Mouse (Mus musculus): ENCODE data around the gene Gpatch2. TPM values are rescaled to one million over a fixed set of nuclear protein-coding genes. Genes with fewer than 3 reads are reported as not detected.

The Gpatch2 gene
- polyA plus RNA-seq (2015; fragmentation: Nextera tagmentation; extraction: Ambion mirVana): 16.0 and 16.5 TPM in 2 replicates

- Histone ChIP-seq H3K36me3 (no peaks in the 10 kb centered on the region), H3K9me3 (no peaks in the 10 kb centered on the region), H3K27me3 (no peaks in the 10 kb centered on the region), H3K4me2 (peak within 1 kb of the TSS; percentile 68), H3K9ac (peak within 1 kb of the TSS; percentile 81), H3K4me3 (peak within 1 kb of the TSS; percentile 94), H3K4me1 (no peaks in the 10 kb centered on the region), H3K27ac (peak within 1 kb of the TSS; percentile 78)
- WGBS: under 1% methylated on average over 58 of the region's 58 CpGs
- ATAC-seq (ENCODE audit: insufficient number of reproducible peaks, low FRiP score, low TSS enrichment, low read depth): peak; percentile 76; the same call in 1 of the 2 replicates
These were observed at the start of gene Gpatch2, which contains the start of gene Spata17 for GRCm38 (mm10) chr1:187215181-187216116. Gene Gpatch2 (plus strand): TSS chr1:187215508. Gene Spata17 (minus strand): TSS chr1:187215465.

- Histone ChIP-seq H3K4me1 (no peaks in the 10 kb centered on the region), H3K9me3 (no peaks in the 10 kb centered on the region), H3K4me2 (no peak overlapping the region), H3K9ac (no peak overlapping the region), H3K36me3 (no peaks in the 10 kb centered on the region), H3K27me3 (no peaks in the 10 kb centered on the region), H3K4me3 (no peak overlapping the region), H3K27ac (no peak overlapping the region)
- ATAC-seq (ENCODE audit: insufficient number of reproducible peaks, low FRiP score, low TSS enrichment, low read depth): no peak
- WGBS: 78% methylated on average over 7 of the region's 7 CpGs
These were observed 45.7 kb upstream of the Gpatch2 start for GRCm38 (mm10) chr1:187169646-187170045.

- Histone ChIP-seq H3K9me3 (no peaks in the 10 kb centered on the region), H3K27ac (no peak overlapping the region), H3K27me3 (no peaks in the 10 kb centered on the region), H3K4me2 (no peak overlapping the region), H3K9ac (no peak overlapping the region), H3K4me1 (no peaks in the 10 kb centered on the region), H3K36me3 (no peaks in the 10 kb centered on the region), H3K4me3 (no peak overlapping the region)
- no peak for ATAC-seq (ENCODE audit: insufficient number of reproducible peaks, low FRiP score, low TSS enrichment, low read depth)
- 74% methylated on average over 3 of the region's 3 CpGs for WGBS
These were observed 44.9 kb upstream of the Gpatch2 start for GRCm38 (mm10) chr1:187170361-187170760.

- 94% methylated on average over 1 of the region's 1 CpGs for WGBS
- H3K9ac ChIP-seq: no peak overlapping the region
- no peaks in the 10 kb centered on the region for H3K4me1 ChIP-seq
- no peaks in the 10 kb centered on the region for H3K36me3 ChIP-seq
- no peak for ATAC-seq (ENCODE audit: insufficient number of reproducible peaks, low FRiP score, low TSS enrichment, low read depth)
- H3K27ac ChIP-seq: no peak overlapping the region
- H3K4me2 ChIP-seq: no peak overlapping the region
- no peak overlapping the region for H3K4me3 ChIP-seq
- no peaks in the 10 kb centered on the region for H3K27me3 ChIP-seq
- no peaks in the 10 kb centered on the region for H3K9me3 ChIP-seq
These were observed 39.3 kb upstream of the Gpatch2 start for GRCm38 (mm10) chr1:187175991-187176390.

GRCm38 (mm10) chr1:187178546-187178945 lies 36.8 kb upstream of the Gpatch2 start:
- H3K9ac ChIP-seq: no peak overlapping the region
- no peak overlapping the region for H3K4me3 ChIP-seq
- no peak overlapping the region for H3K27ac ChIP-seq
- no peaks in the 10 kb centered on the region for H3K9me3 ChIP-seq
- H3K27me3 ChIP-seq: no peaks in the 10 kb centered on the region
- no peak overlapping the region for H3K4me2 ChIP-seq
- 78% methylated on average over 1 of the region's 1 CpGs for WGBS
- ATAC-seq (ENCODE audit: insufficient number of reproducible peaks, low FRiP score, low TSS enrichment, low read depth): no peak
- 0 out of 2 replicates have a peak, but pooled peaks cover 2% of the 10 kb centered on the region for H3K4me1 ChIP-seq
- H3K36me3 ChIP-seq: no peaks in the 10 kb centered on the region

- H3K9ac ChIP-seq: no peak overlapping the region
- H3K27me3 ChIP-seq: no peaks in the 10 kb centered on the region
- WGBS: 58% methylated on average over 6 of the region's 6 CpGs
- H3K4me1 ChIP-seq: no peaks in the 10 kb centered on the region
- H3K9me3 ChIP-seq: no peaks in the 10 kb centered on the region
- no peak overlapping the region for H3K4me3 ChIP-seq
- no peak for ATAC-seq (ENCODE audit: insufficient number of reproducible peaks, low FRiP score, low TSS enrichment, low read depth)
- H3K36me3 ChIP-seq: no peaks in the 10 kb centered on the region
- H3K27ac ChIP-seq: no peak overlapping the region
- H3K4me2 ChIP-seq: no peak overlapping the region
These were observed 9.8 kb upstream of the Gpatch2 start for GRCm38 (mm10) chr1:187205506-187205905.

GRCm38 (mm10) chr1:187209496-187209895 lies 5.8 kb upstream of the Gpatch2 start:
- H3K27ac ChIP-seq: no peak overlapping the region
- no peak overlapping the region for H3K9ac ChIP-seq
- H3K27me3 ChIP-seq: no peaks in the 10 kb centered on the region
- no peak for ATAC-seq (ENCODE audit: insufficient number of reproducible peaks, low FRiP score, low TSS enrichment, low read depth)
- no peak overlapping the region for H3K4me2 ChIP-seq
- H3K4me1 ChIP-seq: no peaks in the 10 kb centered on the region
- H3K36me3 ChIP-seq: no peaks in the 10 kb centered on the region
- H3K9me3 ChIP-seq: no peaks in the 10 kb centered on the region
- H3K4me3 ChIP-seq: no peak overlapping the region
- WGBS: 44% methylated on average over 4 of the region's 4 CpGs

GRCm38 (mm10) chr1:187210736-187211135 lies 4.6 kb upstream of the Gpatch2 start:
- Histone ChIP-seq H3K4me3 (no peak overlapping the region), H3K27ac (no peak overlapping the region), H3K4me2 (no peak overlapping the region), H3K9ac (no peak overlapping the region), H3K4me1 (no peaks in the 10 kb centered on the region), H3K27me3 (no peaks in the 10 kb centered on the region), H3K36me3 (no peaks in the 10 kb centered on the region), H3K9me3 (no peaks in the 10 kb centered on the region)
- no peak for ATAC-seq (ENCODE audit: insufficient number of reproducible peaks, low FRiP score, low TSS enrichment, low read depth)
- 73% methylated on average over 4 of the region's 4 CpGs for WGBS

- 93% methylated on average over 9 of the region's 9 CpGs for WGBS
- Histone ChIP-seq H3K9me3 (no peaks in the 10 kb centered on the region), H3K4me3 (no peak overlapping the region), H3K4me2 (no peak overlapping the region), H3K27me3 (no peaks in the 10 kb centered on the region), H3K4me1 (no peaks in the 10 kb centered on the region), H3K9ac (no peak overlapping the region), H3K27ac (no peak overlapping the region), H3K36me3 (no peaks in the 10 kb centered on the region)
- ATAC-seq (ENCODE audit: insufficient number of reproducible peaks, low FRiP score, low TSS enrichment, low read depth): no peak
These were observed 1.5 kb downstream of the Gpatch2 start for GRCm38 (mm10) chr1:187216620-187217410.

- no peaks in the 10 kb centered on the region for H3K4me1 ChIP-seq
- WGBS: 79% methylated on average over 6 of the region's 6 CpGs
- H3K27ac ChIP-seq: no peak overlapping the region
- no peak overlapping the region for H3K4me3 ChIP-seq
- no peak overlapping the region for H3K4me2 ChIP-seq
- H3K36me3 ChIP-seq: peaks cover 4% of the 10 kb centered on the region; the same call in 1 of the 2 replicates
- H3K27me3 ChIP-seq: no peaks in the 10 kb centered on the region
- H3K9me3 ChIP-seq: no peaks in the 10 kb centered on the region
- no peak overlapping the region for H3K9ac ChIP-seq
- ATAC-seq (ENCODE audit: insufficient number of reproducible peaks, low FRiP score, low TSS enrichment, low read depth): no peak
These were observed 5.4 kb downstream of the Gpatch2 start for GRCm38 (mm10) chr1:187220756-187221155.

- H3K9me3 ChIP-seq: no peaks in the 10 kb centered on the region
- H3K4me1 ChIP-seq: peaks cover 4% of the 10 kb centered on the region; the same call in 1 of the 2 replicates
- H3K36me3 ChIP-seq: peaks cover 24% of the 10 kb centered on the region
- WGBS: 63% methylated on average over 11 of the region's 11 CpGs
- no peak for ATAC-seq (ENCODE audit: insufficient number of reproducible peaks, low FRiP score, low TSS enrichment, low read depth)
- H3K9ac ChIP-seq: no peak overlapping the region
- H3K4me2 ChIP-seq: no peak overlapping the region
- H3K4me3 ChIP-seq: no peak overlapping the region
- H3K27ac ChIP-seq: no peak overlapping the region
- H3K27me3 ChIP-seq: no peaks in the 10 kb centered on the region
These were observed 11.2 kb downstream of the Gpatch2 start for GRCm38 (mm10) chr1:187226328-187227025.

All from limb, embryonic 15.5 days (tissue).